Mouse (Mus musculus): Measurements from ENCODE around the gene Ecsit.

- TF ChIP-seq CTCF (conservative IDR thresholded peaks at IDR 0.05; ENCODE audit: low read length) (no peak), POU5F1 (IDR thresholded peaks at IDR 0.05; ENCODE audit: borderline replicate concordance, low read length) (no peak), NANOG (IDR thresholded peaks at IDR 0.05; ENCODE audit: borderline replicate concordance, low read length) (no peak)
Observed at GRCm38 (mm10) chr9:22076223-22076622, 9.0 kb downstream of the Ecsit start.

All from E14TG2a.4 (cell line).